Comparison of ENCODE assay signal across 20 mouse cellular contexts in the genomic region with DNA sequence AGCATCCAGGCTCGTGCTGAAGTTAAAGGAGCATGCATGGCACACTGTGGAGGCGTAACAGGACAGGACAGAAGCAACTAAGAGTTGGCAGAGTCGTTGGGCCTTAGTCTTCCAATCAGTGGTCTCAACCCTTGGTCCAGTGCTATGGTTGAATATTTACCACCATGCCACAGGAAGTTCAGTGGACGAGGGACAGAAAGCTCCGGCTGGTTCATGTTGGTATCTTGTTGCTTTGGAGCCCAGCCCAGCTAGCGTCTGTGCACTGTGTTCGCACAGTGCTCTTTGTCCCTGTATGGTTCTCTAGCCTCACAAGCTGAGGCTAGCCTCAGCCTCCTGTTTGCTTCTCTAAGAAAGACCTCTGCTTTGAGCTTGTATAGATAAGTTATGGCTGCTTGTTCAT.
DNase-seq lines count a peak whose midpoint lies in the region; ATAC-seq and TF ChIP-seq lines count a peak whose summit lies in the region.
"Had no signal": no experiment of that assay in that cellular context is flagged by ENCODE, and none has a peak within 500 bp of the region (broad histone marks: within the 10 kb centered on the region; RNA-seq: fewer than 3 reads in every experiment).

No protein-coding gene starts in this region.

- WGBS in kidney, adult 2 months: 42% methylated on average over 7 of the region's 7 CpGs
- WGBS in kidney, embryonic 14.5 days: 83% methylated on average over 7 of the region's 7 CpGs
- WGBS in midbrain, embryonic 10.5 days: 93% methylated on average over 7 of the region's 7 CpGs

- peak; percentile 85 for DNase-seq in kidney, adult 2 months
- DNase-seq in kidney, adult 9 months: peak; percentile 81
- peak; percentile 57 to 82 for DNase-seq in kidney, postnatal 25 days
- no peak for DNase-seq in right cerebral cortex, postnatal 14 days
- no peak for DNase-seq in midbrain, embryonic 10.5 days (ENCODE audit: low spot score)
- DNase-seq: adrenal gland, postnatal 14 days; cerebellum, adult 18-20 months; cerebellum, adult 9-11 months; cerebellum, postnatal 36 days; gastrocnemius, postnatal 10 days; heart, adult 18-20 months; heart, postnatal 14 days had no signal

- H3K9ac ChIP-seq in kidney, embryonic 14.5 days (ENCODE audit: low read depth, low read length): no peak overlapping the region
- H3K9ac ChIP-seq: embryonic facial prominence, embryonic 13.5 days; forebrain, embryonic 12.5 days had no signal

- no peak for TF ChIP-seq POLR2A in kidney, adult 2 months (IDR thresholded peaks at IDR 0.05; ENCODE audit: low read depth, low read length)

- H3K4me2 ChIP-seq in kidney, embryonic 14.5 days (replicated peaks; ENCODE audit: low read depth, low read length): no peak overlapping the region
- H3K4me2 ChIP-seq: embryonic facial prominence, embryonic 13.5 days; forebrain, embryonic 12.5 days had no signal

- no peak for TF ChIP-seq CTCF in kidney, adult 2 months (conservative IDR thresholded peaks at IDR 0.05; ENCODE audit: insufficient read depth, insufficient read length, low read depth, low read length)

- no peak overlapping the region for H3K4me3 ChIP-seq in kidney, adult 2 months (ENCODE audit: insufficient read depth, low read depth, low read length)
- H3K4me3 ChIP-seq in kidney, embryonic 14.5 days (ENCODE audit: low read length): no peak overlapping the region
- no peak overlapping the region for H3K4me3 ChIP-seq in midbrain, embryonic 10.5 days
- H3K4me3 ChIP-seq: embryonic facial prominence, embryonic 13.5 days; forebrain, embryonic 12.5 days; heart, embryonic 10.5 days had no signal

- no peaks in the 10 kb centered on the region for H3K27me3 ChIP-seq in kidney, adult 2 months (replicated peaks; ENCODE audit: control insufficient read depth, insufficient read depth, low read length)
- H3K27me3 ChIP-seq in kidney, embryonic 14.5 days (ENCODE audit: control insufficient read depth, insufficient read depth, low read length): no peaks in the 10 kb centered on the region
- no peaks in the 10 kb centered on the region for H3K27me3 ChIP-seq in midbrain, embryonic 10.5 days (ENCODE audit: low read depth, poor library complexity, severe bottlenecking)
- H3K27me3 ChIP-seq: CH12.LX; embryonic facial prominence, embryonic 13.5 days; forebrain, embryonic 12.5 days; Patski had no signal

- peaks cover 11% of the 10 kb centered on the region; the same call in 1 of the 2 replicates for H3K36me3 ChIP-seq in kidney, adult 2 months (ENCODE audit: control insufficient read depth, insufficient read depth, low read length)
- H3K36me3 ChIP-seq in kidney, embryonic 14.5 days (ENCODE audit: control insufficient read depth, insufficient read depth, low read length): peaks cover 46% of the 10 kb centered on the region
- peaks cover 46% of the 10 kb centered on the region for H3K36me3 ChIP-seq in midbrain, embryonic 10.5 days

- peak overlapping the region; percentile 39; the same call in 1 of the 2 replicates for H3K27ac ChIP-seq in kidney, adult 2 months (ENCODE audit: insufficient read depth, low read depth, low read length)
- H3K27ac ChIP-seq in kidney, embryonic 14.5 days (ENCODE audit: low read depth, low read length): no peak overlapping the region
- H3K27ac ChIP-seq in midbrain, embryonic 10.5 days (replicated peaks): no peak overlapping the region
- H3K27ac ChIP-seq: embryonic facial prominence, embryonic 13.5 days; forebrain, embryonic 12.5 days; heart, embryonic 10.5 days had no signal

- no peaks in the 10 kb centered on the region for H3K9me3 ChIP-seq in kidney, embryonic 14.5 days (ENCODE audit: control insufficient read depth, low read length)
- H3K9me3 ChIP-seq in midbrain, embryonic 10.5 days (replicated peaks): no peaks in the 10 kb centered on the region
- H3K9me3 ChIP-seq: embryonic facial prominence, embryonic 13.5 days; forebrain, embryonic 12.5 days; heart, embryonic 10.5 days had no signal

- ATAC-seq in kidney, embryonic 14.5 days (ENCODE audit: low FRiP score, low TSS enrichment): no peak
- ATAC-seq: activated CD4-positive, CD25-positive, alpha-beta regulatory T cell, adult 4 months; forebrain, embryonic 16.5 days; Patski had no signal

- H3K4me1 ChIP-seq in kidney, adult 2 months (ENCODE audit: control insufficient read depth, insufficient read depth, low read length): peaks cover 13% of the 10 kb centered on the region; the same call in 1 of the 2 replicates
- peaks cover 19% of the 10 kb centered on the region; the same call in 1 of the 2 replicates for H3K4me1 ChIP-seq in kidney, embryonic 14.5 days (ENCODE audit: control insufficient read depth, insufficient read depth, low read length)
- H3K4me1 ChIP-seq in midbrain, embryonic 10.5 days: peaks cover 3% of the 10 kb centered on the region; the same call in 1 of the 2 replicates

Comparison
In these comparisons a context has a peak if more than half of its experiments do, and no peak if none do; other contexts are left out.
1. DNase-seq: peak in kidney, adult 2 months (single experiment), kidney, adult 9 months (single experiment) and kidney, postnatal 25 days (2 of 2); none in right cerebral cortex, postnatal 14 days (single experiment) and midbrain, embryonic 10.5 days (single experiment).